Mouse (Mus musculus): ENCODE results near the gene Tbc1d9b. TPM values are rescaled to one million over a fixed set of nuclear protein-coding genes. Genes with fewer than 3 reads are reported as not detected.

The Tbc1d9b gene
- polyA plus RNA-seq, 1 experiment from 2014 or later: 37.3 TPM

- H3K9me3 ChIP-seq (ENCODE audit: control insufficient read depth, low read length): no peaks in the 10 kb centered on the region
- H3K4me3 ChIP-seq (ENCODE audit: low read depth, low read length): no peak overlapping the region
- no peaks in the 10 kb centered on the region for H3K4me1 ChIP-seq (replicated peaks; ENCODE audit: control insufficient read depth, insufficient read depth, low read length)
- no peak for ATAC-seq (replicated peaks; ENCODE audit: low FRiP score, low TSS enrichment, low read depth)
- no peaks in the 10 kb centered on the region for H3K27me3 ChIP-seq (replicated peaks; ENCODE audit: control insufficient read depth, insufficient read depth, low read length)
- no peak overlapping the region for H3K27ac ChIP-seq (ENCODE audit: low read depth)
- no peak overlapping the region for H3K9ac ChIP-seq (ENCODE audit: low read length)
- H3K4me2 ChIP-seq (ENCODE audit: low read length): no peak overlapping the region
- DNase-seq (ENCODE audit: low spot score): no peak
- WGBS: 82% methylated on average over 9 of the region's 9 CpGs
- peaks cover 92% of the 10 kb centered on the region for H3K36me3 ChIP-seq (ENCODE audit: control insufficient read depth, insufficient read depth, low read length)
Measured at GRCm38 (mm10) chr11:50147267-50147957, 16.2 kb downstream of the Tbc1d9b start.

GRCm38 (mm10) chr11:50147958-50148476, 16.8 kb downstream of the Tbc1d9b start:
- H3K27me3 ChIP-seq (replicated peaks; ENCODE audit: control insufficient read depth, insufficient read depth, low read length): no peaks in the 10 kb centered on the region
- no peaks in the 10 kb centered on the region for H3K9me3 ChIP-seq (ENCODE audit: control insufficient read depth, low read length)
- WGBS: 91% methylated on average over 11 of the region's 11 CpGs
- no peak overlapping the region for H3K4me3 ChIP-seq (ENCODE audit: low read depth, low read length)
- no peak overlapping the region for H3K4me2 ChIP-seq (ENCODE audit: low read length)
- H3K9ac ChIP-seq (ENCODE audit: low read length): no peak overlapping the region
- ATAC-seq (replicated peaks; ENCODE audit: low FRiP score, low TSS enrichment, low read depth) (no peak), DNase-seq (ENCODE audit: low spot score) (no peak)
- no peak overlapping the region for H3K27ac ChIP-seq (ENCODE audit: low read depth)
- no peaks in the 10 kb centered on the region for H3K4me1 ChIP-seq (replicated peaks; ENCODE audit: control insufficient read depth, insufficient read depth, low read length)
- peaks cover 92% of the 10 kb centered on the region for H3K36me3 ChIP-seq (ENCODE audit: control insufficient read depth, insufficient read depth, low read length)

- 85% methylated on average over 7 of the region's 7 CpGs for WGBS
- peaks cover 96% of the 10 kb centered on the region for H3K36me3 ChIP-seq (ENCODE audit: control insufficient read depth, insufficient read depth, low read length)
- no peak for ATAC-seq (replicated peaks; ENCODE audit: low FRiP score, low TSS enrichment, low read depth)
Measured at GRCm38 (mm10) chr11:50149200-50149599, 18.0 kb downstream of the Tbc1d9b start.

GRCm38 (mm10) chr11:50149603-50150150, 18.5 kb downstream of the Tbc1d9b start:
- WGBS: 86% methylated on average over 9 of the region's 9 CpGs
- no peaks in the 10 kb centered on the region for H3K27me3 ChIP-seq (replicated peaks; ENCODE audit: control insufficient read depth, insufficient read depth, low read length)
- no peaks in the 10 kb centered on the region for H3K4me1 ChIP-seq (replicated peaks; ENCODE audit: control insufficient read depth, insufficient read depth, low read length)
- H3K4me3 ChIP-seq (ENCODE audit: low read depth, low read length): no peak overlapping the region
- no peak overlapping the region for H3K9ac ChIP-seq (ENCODE audit: low read length)
- H3K9me3 ChIP-seq (ENCODE audit: control insufficient read depth, low read length): no peaks in the 10 kb centered on the region
- H3K27ac ChIP-seq (ENCODE audit: low read depth): no peak overlapping the region
- H3K4me2 ChIP-seq (ENCODE audit: low read length): no peak overlapping the region
- peaks cover 98% of the 10 kb centered on the region for H3K36me3 ChIP-seq (ENCODE audit: control insufficient read depth, insufficient read depth, low read length)
- DNase-seq (ENCODE audit: low spot score): no peak
- no peak for ATAC-seq (replicated peaks; ENCODE audit: low FRiP score, low TSS enrichment, low read depth)

More at GRCm38 (mm10) chr11:50149200-50149599, 18.0 kb downstream of the Tbc1d9b start:
- Histone ChIP-seq H3K27me3 (replicated peaks; ENCODE audit: control insufficient read depth, insufficient read depth, low read length) (no peaks in the 10 kb centered on the region), H3K4me1 (replicated peaks; ENCODE audit: control insufficient read depth, insufficient read depth, low read length) (no peaks in the 10 kb centered on the region), H3K4me2 (ENCODE audit: low read length) (no peak overlapping the region), H3K4me3 (ENCODE audit: low read depth, low read length) (no peak overlapping the region), H3K9me3 (ENCODE audit: control insufficient read depth, low read length) (no peaks in the 10 kb centered on the region), H3K9ac (ENCODE audit: low read length) (no peak overlapping the region), H3K27ac (ENCODE audit: low read depth) (no peak overlapping the region)
- no peak for DNase-seq (ENCODE audit: low spot score)

- 86% methylated on average over 3 of the region's 3 CpGs for WGBS
- DNase-seq (ENCODE audit: low spot score) (no peak), ATAC-seq (replicated peaks; ENCODE audit: low FRiP score, low TSS enrichment, low read depth) (no peak)
- H3K9me3 ChIP-seq (ENCODE audit: control insufficient read depth, low read length): no peaks in the 10 kb centered on the region
- H3K4me3 ChIP-seq (ENCODE audit: low read depth, low read length): no peak overlapping the region
- H3K36me3 ChIP-seq (ENCODE audit: control insufficient read depth, insufficient read depth, low read length): peaks cover 95% of the 10 kb centered on the region
- H3K4me2 ChIP-seq (ENCODE audit: low read length): no peak overlapping the region
- no peaks in the 10 kb centered on the region for H3K27me3 ChIP-seq (replicated peaks; ENCODE audit: control insufficient read depth, insufficient read depth, low read length)
- H3K9ac ChIP-seq (ENCODE audit: low read length): no peak overlapping the region
- no peak overlapping the region for H3K27ac ChIP-seq (ENCODE audit: low read depth)
- no peaks in the 10 kb centered on the region for H3K4me1 ChIP-seq (replicated peaks; ENCODE audit: control insufficient read depth, insufficient read depth, low read length)
Measured at GRCm38 (mm10) chr11:50151374-50151773, 20.2 kb downstream of the Tbc1d9b start.

- Histone ChIP-seq H3K9ac (ENCODE audit: low read length) (no peak overlapping the region), H3K36me3 (ENCODE audit: control insufficient read depth, insufficient read depth, low read length) (peaks cover 96% of the 10 kb centered on the region), H3K27me3 (replicated peaks; ENCODE audit: control insufficient read depth, insufficient read depth, low read length) (no peaks in the 10 kb centered on the region), H3K9me3 (ENCODE audit: control insufficient read depth, low read length) (no peaks in the 10 kb centered on the region), H3K4me2 (ENCODE audit: low read length) (no peak overlapping the region), H3K27ac (ENCODE audit: low read depth) (no peak overlapping the region), H3K4me3 (ENCODE audit: low read depth, low read length) (no peak overlapping the region), H3K4me1 (replicated peaks; ENCODE audit: control insufficient read depth, insufficient read depth, low read length) (no peaks in the 10 kb centered on the region)
- 79% methylated on average over 9 of the region's 9 CpGs for WGBS
- DNase-seq (ENCODE audit: low spot score) (no peak), ATAC-seq (replicated peaks; ENCODE audit: low FRiP score, low TSS enrichment, low read depth) (no peak)
Measured at GRCm38 (mm10) chr11:50154166-50154565, 23.0 kb downstream of the Tbc1d9b start.

- peaks cover 96% of the 10 kb centered on the region for H3K36me3 ChIP-seq (ENCODE audit: control insufficient read depth, insufficient read depth, low read length)
- ATAC-seq (replicated peaks; ENCODE audit: low FRiP score, low TSS enrichment, low read depth): no peak
- 90% methylated on average over 12 of the region's 12 CpGs for WGBS
- no peak overlapping the region for H3K27ac ChIP-seq (ENCODE audit: low read depth)
- no peak overlapping the region for H3K9ac ChIP-seq (ENCODE audit: low read length)
- H3K9me3 ChIP-seq (ENCODE audit: control insufficient read depth, low read length): no peaks in the 10 kb centered on the region
- no peaks in the 10 kb centered on the region for H3K4me1 ChIP-seq (replicated peaks; ENCODE audit: control insufficient read depth, insufficient read depth, low read length)
- DNase-seq (ENCODE audit: low spot score): no peak
- H3K4me2 ChIP-seq (ENCODE audit: low read length): no peak overlapping the region
- H3K27me3 ChIP-seq (replicated peaks; ENCODE audit: control insufficient read depth, insufficient read depth, low read length): no peaks in the 10 kb centered on the region
- no peak overlapping the region for H3K4me3 ChIP-seq (ENCODE audit: low read depth, low read length)
Measured at GRCm38 (mm10) chr11:50154777-50155520, 23.8 kb downstream of the Tbc1d9b start.

- no peak overlapping the region for H3K4me3 ChIP-seq (ENCODE audit: low read depth, low read length)
- WGBS: 92% methylated on average over 2 of the region's 2 CpGs
- H3K9me3 ChIP-seq (ENCODE audit: control insufficient read depth, low read length): no peaks in the 10 kb centered on the region
- no peak overlapping the region for H3K27ac ChIP-seq (ENCODE audit: low read depth)
- H3K4me1 ChIP-seq (replicated peaks; ENCODE audit: control insufficient read depth, insufficient read depth, low read length): no peaks in the 10 kb centered on the region
- no peak for DNase-seq (ENCODE audit: low spot score)
- no peak overlapping the region for H3K4me2 ChIP-seq (ENCODE audit: low read length)
- H3K36me3 ChIP-seq (ENCODE audit: control insufficient read depth, insufficient read depth, low read length): peaks cover 96% of the 10 kb centered on the region
- no peak for ATAC-seq (replicated peaks; ENCODE audit: low FRiP score, low TSS enrichment, low read depth)
- no peak overlapping the region for H3K9ac ChIP-seq (ENCODE audit: low read length)
- H3K27me3 ChIP-seq (replicated peaks; ENCODE audit: control insufficient read depth, insufficient read depth, low read length): no peaks in the 10 kb centered on the region
Measured at GRCm38 (mm10) chr11:50155785-50156184, 24.6 kb downstream of the Tbc1d9b start.

Data from intestine, embryonic 14.5 days (tissue).